Mouse (Mus musculus) stomach, embryonic 15.5 days (tissue): ENCODE data around the gene Hdac1. TPM values are rescaled to one million over a fixed set of nuclear protein-coding genes. Genes with fewer than 3 reads are reported as not detected.
"Not testable (repeated sequence)": the region's sequence is repeated elsewhere in the genome, so short reads cannot be mapped to it uniquely, and the experiment has no call there.

ENCODE experiments used
- ATAC-seq: fragments of 200-750 bp; cut with Nextera tagmentation; 2 replicates; pipeline ENCODE4 v1.8.0; 2017; ENCODE audit warnings: low read depth, moderate number of reproducible peaks, moderate TSS enrichment; ENCODE audit not compliant: insufficient read depth, low FRiP score
- H3K27ac ChIP-seq: fragments of 300-500 bp; sonication (generic); 2 replicates; pipeline ENCODE4 v1.5.1; 2015; ENCODE audit warnings: mild to moderate bottlenecking, inconsistent platforms
- H3K27me3 ChIP-seq: fragments of 300-500 bp; sonication (generic); replicated peaks from 2 replicates; pipeline ENCODE4 v1.6.1; 2015; ENCODE audit warnings: inconsistent platforms
- H3K36me3 ChIP-seq: fragments of 300-500 bp; sonication (generic); 2 replicates; pipeline ENCODE4 v1.6.1; 2015; ENCODE audit warnings: inconsistent platforms
- H3K4me1 ChIP-seq: fragments of 300-500 bp; sonication (generic); 2 replicates; pipeline ENCODE4 v1.6.1; 2015; ENCODE audit warnings: inconsistent platforms
- H3K4me2 ChIP-seq: fragments of 300-500 bp; sonication (generic); 2 replicates; pipeline ENCODE4 v1.6.1; 2015; ENCODE audit warnings: mild to moderate bottlenecking, inconsistent platforms
- H3K4me3 ChIP-seq: fragments of 300-500 bp; sonication (generic); replicated peaks from 2 replicates; pipeline ENCODE4 v1.5.1; 2015; ENCODE audit warnings: inconsistent platforms
- H3K9ac ChIP-seq: fragments of 300-500 bp; sonication (generic); 2 replicates; pipeline ENCODE4 v1.6.1; 2015; ENCODE audit warnings: inconsistent platforms
- H3K9me3 ChIP-seq: fragments of 300-500 bp; sonication (generic); 2 replicates; pipeline ENCODE4 v1.6.1; 2016; ENCODE audit warnings: inconsistent platforms
- WGBS: fragments of 180-500 bp; shearing (Covaris S2); methylation state at CpG from one replicate; pipeline ENCODE4 v1.1.7; 2015; 5-methylcytosine and 5-hydroxymethylcytosine counted together
- polyA plus RNA-seq: library from polyadenylated mRNA; unstranded; fragments of >200 nt; fragmentation: Nextera tagmentation; extraction: Ambion mirVana; gene quantifications from 2 replicates; pipeline ENCODE4 v1.2.1, GENCODE M21; 2015

Hdac1 gene
- polyA plus RNA-seq, 1 experiment from 2014 or later = 197 TPM

GRCm38 (mm10) chr4:129557256-129557808 is 14.8 kb upstream of the Hdac1 start:
- H3K27me3 ChIP-seq = no peaks in the 10 kb centered on the region
- no peaks in the 10 kb centered on the region for H3K9me3 ChIP-seq
- peak overlapping the region; percentile 71 for H3K27ac ChIP-seq
- H3K4me2 ChIP-seq = peak overlapping the region; percentile 76
- peak overlapping the region; percentile 48 for H3K4me3 ChIP-seq
- no peak overlapping the region for H3K9ac ChIP-seq
- peak; percentile 59; the same call in 1 of the 2 replicates for ATAC-seq
- H3K36me3 ChIP-seq = no peaks in the 10 kb centered on the region
- 73% methylated on average over 9 of the region's 9 CpGs for WGBS
- H3K4me1 ChIP-seq = peaks cover 12% of the 10 kb centered on the region

- no peaks in the 10 kb centered on the region for H3K27me3 ChIP-seq
- H3K4me3 ChIP-seq = peak overlapping the region; percentile 48
- peak overlapping the region; percentile 76 for H3K4me2 ChIP-seq
- peak; percentile 70 for ATAC-seq
- 0 out of 2 replicates have a peak overlapping the region, but pooled peaks have one; percentile 23 for H3K9ac ChIP-seq
- no peaks in the 10 kb centered on the region for H3K36me3 ChIP-seq
- H3K9me3 ChIP-seq = no peaks in the 10 kb centered on the region
- 5% methylated on average over 33 of the region's 33 CpGs for WGBS
- H3K27ac ChIP-seq = peak overlapping the region; percentile 71
- peaks cover 12% of the 10 kb centered on the region for H3K4me1 ChIP-seq
These were observed 14.2 kb upstream of the Hdac1 start for GRCm38 (mm10) chr4:129556532-129557223.

- Histone ChIP-seq H3K27ac (peak overlapping the region; percentile 37), H3K27me3 (no peaks in the 10 kb centered on the region), H3K9me3 (no peaks in the 10 kb centered on the region), H3K4me3 (peak overlapping the region; percentile 48), H3K9ac (peak overlapping the region; percentile 21; the same call in 1 of the 2 replicates), H3K4me2 (peak overlapping the region; percentile 76), H3K36me3 (no peaks in the 10 kb centered on the region), H3K4me1 (peaks cover 12% of the 10 kb centered on the region)
- peak; percentile 45 for ATAC-seq
- 1% methylated on average over 24 of the region's 24 CpGs for WGBS
These were observed 13.5 kb upstream of the Hdac1 start for GRCm38 (mm10) chr4:129555862-129556531.

GRCm38 (mm10) chr4:129555421-129555861 is 12.9 kb upstream of the Hdac1 start:
- Histone ChIP-seq H3K36me3 (no peaks in the 10 kb centered on the region), H3K9ac (peak overlapping the region; percentile 21; the same call in 1 of the 2 replicates), H3K4me3 (peak overlapping the region; percentile 48), H3K9me3 (no peaks in the 10 kb centered on the region), H3K4me2 (peak overlapping the region; percentile 76), H3K4me1 (peaks cover 12% of the 10 kb centered on the region), H3K27ac (no peak overlapping the region), H3K27me3 (no peaks in the 10 kb centered on the region)
- ATAC-seq = peak; percentile 6; the same call in 1 of the 2 replicates
- 6% methylated on average over 16 of the region's 16 CpGs for WGBS

- not testable (repeated sequence) for H3K9me3 ChIP-seq, ATAC-seq, H3K36me3 ChIP-seq, H3K27me3 ChIP-seq, H3K27ac ChIP-seq, H3K9ac ChIP-seq, H3K4me2 ChIP-seq, H3K4me3 ChIP-seq
- WGBS = 94% methylated on average over 6 of the region's 6 CpGs
- peaks cover 12% of the 10 kb centered on the region for H3K4me1 ChIP-seq
These were observed 12.0 kb upstream of the Hdac1 start for GRCm38 (mm10) chr4:129554512-129554911.

- no peak for ATAC-seq
- Histone ChIP-seq H3K4me3 (no peak overlapping the region), H3K9me3 (no peaks in the 10 kb centered on the region), H3K27ac (no peak overlapping the region), H3K4me1 (0 out of 2 replicates have a peak, but pooled peaks cover under 1% of the 10 kb centered on the region), H3K9ac (no peak overlapping the region), H3K27me3 (no peaks in the 10 kb centered on the region), H3K4me2 (no peak overlapping the region), H3K36me3 (0 out of 2 replicates have a peak, but pooled peaks cover 3% of the 10 kb centered on the region)
- 57% methylated on average over 1 of the region's 1 CpGs for WGBS
These were observed 7.8 kb upstream of the Hdac1 start for GRCm38 (mm10) chr4:129550295-129550694.

GRCm38 (mm10) chr4:129549306-129549705 is 6.8 kb upstream of the Hdac1 start:
- ATAC-seq = no peak
- Histone ChIP-seq H3K9ac (no peak overlapping the region), H3K36me3 (0 out of 2 replicates have a peak, but pooled peaks cover 3% of the 10 kb centered on the region), H3K27ac (no peak overlapping the region), H3K4me3 (no peak overlapping the region), H3K4me1 (no peaks in the 10 kb centered on the region), H3K4me2 (no peak overlapping the region), H3K9me3 (no peaks in the 10 kb centered on the region), H3K27me3 (no peaks in the 10 kb centered on the region)
- 91% methylated on average over 2 of the region's 2 CpGs for WGBS

GRCm38 (mm10) chr4:129547631-129548030 is 5.1 kb upstream of the Hdac1 start:
- not testable (repeated sequence) for H3K36me3 ChIP-seq, H3K9ac ChIP-seq, H3K27me3 ChIP-seq, H3K4me3 ChIP-seq, H3K4me2 ChIP-seq, H3K27ac ChIP-seq, ATAC-seq, H3K9me3 ChIP-seq, H3K4me1 ChIP-seq
- WGBS = 84% methylated on average over 4 of the region's 4 CpGs

GRCm38 (mm10) chr4:129544106-129544505 is 1.6 kb upstream of the Hdac1 start:
- H3K4me2 ChIP-seq = no peak overlapping the region
- H3K27me3 ChIP-seq = no peaks in the 10 kb centered on the region
- H3K27ac ChIP-seq = no peak overlapping the region
- H3K4me1 ChIP-seq = peaks cover 15% of the 10 kb centered on the region; the same call in 1 of the 2 replicates
- no peak for ATAC-seq
- no peak overlapping the region for H3K4me3 ChIP-seq
- 81% methylated on average over 4 of the region's 4 CpGs for WGBS
- no peak overlapping the region for H3K9ac ChIP-seq
- H3K9me3 ChIP-seq = no peaks in the 10 kb centered on the region
- peaks cover 7% of the 10 kb centered on the region; the same call in 1 of the 2 replicates for H3K36me3 ChIP-seq

GRCm38 (mm10) chr4:129541868-129542591 is 483 bp downstream of the Hdac1 start:
- WGBS = under 1% methylated on average over 30 of the region's 30 CpGs
- ATAC-seq = no peak

GRCm38 (mm10) chr4:129540012-129540411 is 2.5 kb downstream of the Hdac1 start:
- 88% methylated on average over 6 of the region's 6 CpGs for WGBS
- no peak overlapping the region for H3K4me2 ChIP-seq
- peaks cover 20% of the 10 kb centered on the region; the same call in 1 of the 2 replicates for H3K36me3 ChIP-seq
- H3K4me3 ChIP-seq = no peak overlapping the region
- H3K9me3 ChIP-seq = no peaks in the 10 kb centered on the region
- ATAC-seq = no peak
- H3K27me3 ChIP-seq = no peaks in the 10 kb centered on the region
- H3K27ac ChIP-seq = no peak overlapping the region
- peaks cover 15% of the 10 kb centered on the region; the same call in 1 of the 2 replicates for H3K4me1 ChIP-seq
- H3K9ac ChIP-seq = no peak overlapping the region

More at GRCm38 (mm10) chr4:129541868-129542591, 483 bp downstream of the Hdac1 start:
- Histone ChIP-seq H3K27ac (peak overlapping the region; percentile 80), H3K36me3 (peaks cover 12% of the 10 kb centered on the region; the same call in 1 of the 2 replicates), H3K9ac (peak overlapping the region; percentile 57), H3K4me1 (peaks cover 15% of the 10 kb centered on the region; the same call in 1 of the 2 replicates), H3K4me2 (peak overlapping the region; percentile 75), H3K27me3 (no peaks in the 10 kb centered on the region), H3K4me3 (peak overlapping the region; percentile 82), H3K9me3 (no peaks in the 10 kb centered on the region)
